Mouse (Mus musculus): ENCODE data around the gene Neu2. TPM values are rescaled to one million over a fixed set of nuclear protein-coding genes. Genes with fewer than 3 reads are reported as not detected.

Gene Neu2
- total and polyA plus RNA-seq, 2 experiments from 2014 or later: 0.10 to 0.85 TPM

DNA sequence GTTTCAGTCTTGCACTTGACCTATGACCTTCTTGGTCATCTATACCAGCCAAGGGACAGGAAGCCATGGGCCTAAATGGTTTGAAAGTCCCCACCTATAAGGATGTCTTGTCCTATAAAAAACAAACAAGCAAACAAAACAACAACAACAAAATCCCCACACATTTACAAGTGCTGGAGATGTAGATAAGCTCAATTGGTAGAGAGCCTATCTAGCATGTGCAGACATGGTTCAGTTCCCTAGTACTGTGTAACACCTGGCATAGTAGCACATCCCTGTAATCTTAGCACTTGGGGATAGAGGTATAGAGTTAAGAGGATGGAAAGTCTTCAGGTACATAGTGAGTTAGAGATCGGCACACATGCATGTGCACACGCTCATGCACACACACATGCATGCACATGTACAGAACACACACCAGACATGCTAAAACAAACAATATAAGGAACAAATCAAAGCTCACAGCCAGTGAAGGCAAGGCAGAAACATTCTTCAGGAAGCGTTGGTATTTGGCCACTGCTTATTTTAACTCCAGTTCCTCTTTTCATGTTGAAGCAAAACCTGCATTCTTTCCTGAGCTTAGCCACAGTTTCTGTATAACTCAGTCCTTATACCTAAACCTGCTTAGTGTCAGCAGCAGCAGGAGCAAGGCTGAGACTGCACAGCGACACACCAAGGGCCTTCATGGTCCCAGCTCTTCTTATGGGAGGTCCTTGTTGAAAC is 128.3 kb downstream of the Neu2 start:
- no peak for DNase-seq (ENCODE audit: low spot score)
- WGBS: 93% methylated on average over 4 of the region's 4 CpGs
- no peak overlapping the region for H3K9ac ChIP-seq (replicated peaks; ENCODE audit: low read length)
- H3K4me1 ChIP-seq (ENCODE audit: insufficient read depth, low read length): no peaks in the 10 kb centered on the region
- H3K9me3 ChIP-seq (ENCODE audit: low read length): no peaks in the 10 kb centered on the region
- no peak for TF ChIP-seq CTCF (IDR thresholded peaks at IDR 0.05; ENCODE audit: low read depth)
- H3K4me2 ChIP-seq (ENCODE audit: low read depth, low read length): no peak overlapping the region
- no peak for ATAC-seq
- H3K36me3 ChIP-seq (ENCODE audit: insufficient read depth, low read length): no peaks in the 10 kb centered on the region
- H3K4me3 ChIP-seq (ENCODE audit: low read length): no peak overlapping the region
- no peak overlapping the region for H3K27ac ChIP-seq
- H3K27me3 ChIP-seq (ENCODE audit: insufficient read depth, low read length): no peaks in the 10 kb centered on the region

DNA sequence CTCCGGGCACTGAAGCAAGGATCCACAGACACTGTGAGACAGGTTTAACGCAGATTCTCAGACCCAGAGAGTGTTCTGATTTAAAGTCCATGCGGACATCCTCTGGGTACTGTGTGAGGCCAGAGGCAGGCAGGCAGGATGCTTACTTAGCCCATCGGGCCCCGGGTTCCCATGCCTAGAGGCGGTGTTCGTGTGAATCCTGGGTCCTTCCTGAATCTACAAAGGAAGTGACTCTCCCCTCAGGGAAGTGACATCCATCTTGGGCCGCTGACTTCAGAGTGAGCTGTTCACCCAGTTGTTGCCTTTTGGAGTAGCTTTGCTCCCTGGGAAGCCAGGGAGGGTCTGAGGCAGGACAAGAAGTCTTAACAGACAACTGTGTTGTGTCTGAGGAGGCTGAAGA is 130.0 kb downstream of the Neu2 start:
- TF ChIP-seq CTCF (IDR thresholded peaks at IDR 0.05; ENCODE audit: low read depth): no peak
- 87% methylated on average over 8 of the region's 8 CpGs for WGBS
- Histone ChIP-seq H3K36me3 (ENCODE audit: insufficient read depth, low read length) (no peaks in the 10 kb centered on the region), H3K9me3 (ENCODE audit: low read length) (no peaks in the 10 kb centered on the region), H3K27me3 (ENCODE audit: insufficient read depth, low read length) (no peaks in the 10 kb centered on the region), H3K9ac (replicated peaks; ENCODE audit: low read length) (no peak overlapping the region), H3K4me2 (ENCODE audit: low read depth, low read length) (no peak overlapping the region), H3K27ac (no peak overlapping the region), H3K4me1 (ENCODE audit: insufficient read depth, low read length) (no peaks in the 10 kb centered on the region), H3K4me3 (ENCODE audit: low read length) (no peak overlapping the region)
- DNase-seq (ENCODE audit: low spot score) (no peak), ATAC-seq (no peak)

DNA sequence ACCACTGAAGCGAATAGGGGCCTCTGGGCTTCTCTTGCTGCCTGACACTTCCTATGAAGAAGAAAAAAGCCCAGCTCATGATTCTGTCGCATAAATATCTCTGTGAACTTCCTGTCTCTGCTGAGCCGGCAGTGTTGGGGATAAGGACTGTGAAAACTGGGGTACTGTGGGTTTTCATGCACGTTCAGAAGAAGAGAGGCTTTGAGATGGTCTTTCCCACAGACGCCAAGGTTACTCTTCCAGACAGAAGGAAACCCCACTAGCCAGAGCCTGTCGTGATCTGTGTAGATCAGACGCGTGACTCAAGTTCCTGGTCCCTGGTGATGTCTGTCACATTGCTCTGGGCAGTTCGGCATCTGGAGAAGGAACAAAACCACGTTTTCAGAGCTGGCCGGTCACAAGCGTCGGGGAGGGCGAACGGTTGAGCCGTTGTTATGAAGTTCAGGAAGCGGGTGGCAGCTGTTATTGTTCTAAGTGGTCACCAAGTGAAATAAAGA is 130.5 kb downstream of the Neu2 start:
- ATAC-seq: no peak

GRCm38 (mm10) chr1:87643016-87643415 is 133.3 kb downstream of the Neu2 start:
- no peak overlapping the region for H3K9ac ChIP-seq (replicated peaks; ENCODE audit: low read length)
- H3K36me3 ChIP-seq (ENCODE audit: insufficient read depth, low read length): no peaks in the 10 kb centered on the region
- H3K9me3 ChIP-seq (ENCODE audit: low read length): no peaks in the 10 kb centered on the region
- H3K4me1 ChIP-seq (ENCODE audit: insufficient read depth, low read length): no peaks in the 10 kb centered on the region
- no peak for DNase-seq (ENCODE audit: low spot score)
- no peak overlapping the region for H3K27ac ChIP-seq
- ATAC-seq: no peak
- H3K4me2 ChIP-seq (ENCODE audit: low read depth, low read length): no peak overlapping the region
- H3K27me3 ChIP-seq (ENCODE audit: insufficient read depth, low read length): no peaks in the 10 kb centered on the region
- no peak for TF ChIP-seq CTCF (IDR thresholded peaks at IDR 0.05; ENCODE audit: low read depth)
- H3K4me3 ChIP-seq (ENCODE audit: low read length): no peak overlapping the region
- WGBS: 86% methylated on average over 7 of the region's 7 CpGs

More for the DNA sequence above, 130.5 kb downstream of the Neu2 start:
- Histone ChIP-seq H3K9me3 (ENCODE audit: low read length) (no peaks in the 10 kb centered on the region), H3K27me3 (ENCODE audit: insufficient read depth, low read length) (no peaks in the 10 kb centered on the region), H3K4me3 (ENCODE audit: low read length) (no peak overlapping the region), H3K27ac (no peak overlapping the region), H3K36me3 (ENCODE audit: insufficient read depth, low read length) (no peaks in the 10 kb centered on the region), H3K9ac (replicated peaks; ENCODE audit: low read length) (no peak overlapping the region), H3K4me2 (ENCODE audit: low read depth, low read length) (no peak overlapping the region), H3K4me1 (ENCODE audit: insufficient read depth, low read length) (no peaks in the 10 kb centered on the region)
- TF ChIP-seq CTCF (IDR thresholded peaks at IDR 0.05; ENCODE audit: low read depth): no peak
- 72% methylated on average over 17 of the region's 17 CpGs for WGBS
- no peak for DNase-seq (ENCODE audit: low spot score)

- no peaks in the 10 kb centered on the region for H3K9me3 ChIP-seq (ENCODE audit: low read length)
- no peaks in the 10 kb centered on the region for H3K4me1 ChIP-seq (ENCODE audit: insufficient read depth, low read length)
- no peaks in the 10 kb centered on the region for H3K36me3 ChIP-seq (ENCODE audit: insufficient read depth, low read length)
- TF ChIP-seq CTCF (IDR thresholded peaks at IDR 0.05; ENCODE audit: low read depth): no peak
- ATAC-seq (peak; percentile 40; the same call in 1 of the 2 replicates), DNase-seq (ENCODE audit: low spot score) (peak; percentile 59)
- H3K9ac ChIP-seq (replicated peaks; ENCODE audit: low read length): no peak overlapping the region
- no peak overlapping the region for H3K27ac ChIP-seq
- no peaks in the 10 kb centered on the region for H3K27me3 ChIP-seq (ENCODE audit: insufficient read depth, low read length)
- 57% methylated on average over 7 of the region's 7 CpGs for WGBS
- no peak overlapping the region for H3K4me3 ChIP-seq (ENCODE audit: low read length)
- no peak overlapping the region for H3K4me2 ChIP-seq (ENCODE audit: low read depth, low read length)
Measured at GRCm38 (mm10) chr1:87645041-87645440, 135.4 kb downstream of the Neu2 start.

GRCm38 (mm10) chr1:87645748-87646147 is 136.1 kb downstream of the Neu2 start:
- WGBS: 83% methylated on average over 6 of the region's 6 CpGs
- H3K27me3 ChIP-seq (ENCODE audit: insufficient read depth, low read length): no peaks in the 10 kb centered on the region
- no peaks in the 10 kb centered on the region for H3K9me3 ChIP-seq (ENCODE audit: low read length)
- no peaks in the 10 kb centered on the region for H3K4me1 ChIP-seq (ENCODE audit: insufficient read depth, low read length)
- no peaks in the 10 kb centered on the region for H3K36me3 ChIP-seq (ENCODE audit: insufficient read depth, low read length)
- no peak overlapping the region for H3K27ac ChIP-seq
- no peak overlapping the region for H3K4me2 ChIP-seq (ENCODE audit: low read depth, low read length)
- TF ChIP-seq CTCF (IDR thresholded peaks at IDR 0.05; ENCODE audit: low read depth): no peak
- H3K9ac ChIP-seq (replicated peaks; ENCODE audit: low read length): no peak overlapping the region
- no peak for DNase-seq (ENCODE audit: low spot score)
- ATAC-seq: no peak
- no peak overlapping the region for H3K4me3 ChIP-seq (ENCODE audit: low read length)

Other genes starting within 250 kb of the Neu2 start
- gene Efhd1, start 245.5 kb upstream of the Neu2 start, total RNA-seq (2014; rRNA removed): 12.4 and 13.0 TPM in 2 replicates
- 6.4 and 7.8 TPM in 2 replicates for gene Efhd1, start 245.5 kb upstream of the Neu2 start, polyA plus RNA-seq (2015; fragmentation: Nextera tagmentation; extraction: Ambion mirVana)
- 56.8 and 58.1 TPM in 2 replicates for gene Gigyf2, start 182.9 kb upstream of the Neu2 start, total RNA-seq (2014; rRNA removed)
- 51.3 and 51.9 TPM in 2 replicates for gene Gigyf2, start 182.9 kb upstream of the Neu2 start, polyA plus RNA-seq (2015; fragmentation: Nextera tagmentation; extraction: Ambion mirVana)
- 5.0 and 12.7 TPM in 2 replicates for gene Kcnj13, start 115.2 kb upstream of the Neu2 start, total RNA-seq (2014; rRNA removed)
- gene Kcnj13, start 115.2 kb upstream of the Neu2 start, polyA plus RNA-seq (2015; fragmentation: Nextera tagmentation; extraction: Ambion mirVana): 33.2 and 37.3 TPM in 2 replicates
- not detected in 2 replicates for gene Snorc, start 39.6 kb upstream of the Neu2 start, total RNA-seq (2014; rRNA removed)
- gene Snorc, start 39.6 kb upstream of the Neu2 start, polyA plus RNA-seq (2015; fragmentation: Nextera tagmentation; extraction: Ambion mirVana): 1.5 and 2.0 TPM in 2 replicates
- 42.1 and 49.1 TPM in 2 replicates for gene Ngef, start 64.0 kb downstream of the Neu2 start, total RNA-seq (2014; rRNA removed)
- 32.4 and 35.6 TPM in 2 replicates for gene Ngef, start 64.0 kb downstream of the Neu2 start, polyA plus RNA-seq (2015; fragmentation: Nextera tagmentation; extraction: Ambion mirVana)
- gene Inpp5d, start 110.4 kb downstream of the Neu2 start, total RNA-seq (2014; rRNA removed): 7.4 and 20.1 TPM in 2 replicates
- 2.1 and 2.3 TPM in 2 replicates for gene Inpp5d, start 110.4 kb downstream of the Neu2 start, polyA plus RNA-seq (2015; fragmentation: Nextera tagmentation; extraction: Ambion mirVana)
- gene Atg16l1, start 246.0 kb downstream of the Neu2 start, total RNA-seq (2014; rRNA removed): 64.2 and 72.9 TPM in 2 replicates
- gene Atg16l1, start 246.0 kb downstream of the Neu2 start, polyA plus RNA-seq (2015; fragmentation: Nextera tagmentation; extraction: Ambion mirVana): 54.2 and 58.5 TPM in 2 replicates